Mouse (Mus musculus) neutrophil, adult 83 days (primary cell): Measurements from ENCODE around the gene Ddhd1. TPM values are rescaled to one million over a fixed set of nuclear protein-coding genes. Genes with fewer than 3 reads are reported as not detected.

ENCODE experiments used
- total RNA-seq, 2 experiments: library from RNA; stranded (reverse); gene quantifications; one replicate each; pipeline ENCODE4 v1.2.4; 2023

The Ddhd1 gene
- total RNA-seq: 10 to 100 TPM; 29.7 to 36.9 TPM

GRCm38 (mm10) chr14:45657641-45658611 lies at the start of gene Ddhd1:
Gene Ddhd1, minus strand, starts transcription at chr14:45658143.

Other genes starting within 250 kb of the Ddhd1 start
- gene Fermt2, start 128.0 kb downstream of the Ddhd1 start, total RNA-seq: under 1 TPM; 0.42 TPM